Mouse (Mus musculus): ENCODE results near the gene Endov. TPM values are rescaled to one million over a fixed set of nuclear protein-coding genes. Genes with fewer than 3 reads are reported as not detected.
A peak's percentile ranks its signal among the peaks of the same experiment; 100 is the strongest.

The Endov gene
- total and polyA plus RNA-seq, 2 experiments from 2014 or later: 16.9 to 42.8 TPM

GRCm38 (mm10) chr11:119523392-119523791, 32.2 kb downstream of the Endov start:
- no peak for DNase-seq
- no peaks in the 10 kb centered on the region for H3K9me3 ChIP-seq (ENCODE audit: low read length)
- H3K27me3 ChIP-seq (ENCODE audit: insufficient read depth, low read length): no peaks in the 10 kb centered on the region
- no peak overlapping the region for H3K4me2 ChIP-seq (ENCODE audit: low read depth)
- TF ChIP-seq CTCF (IDR thresholded peaks at IDR 0.05; ENCODE audit: low read depth): no peak
- no peak overlapping the region for H3K27ac ChIP-seq (ENCODE audit: low read depth, low read length)
- no peak overlapping the region for H3K4me3 ChIP-seq (ENCODE audit: low read depth, low read length)
- H3K4me1 ChIP-seq (ENCODE audit: insufficient read depth): peaks cover 5% of the 10 kb centered on the region; the same call in 1 of the 2 replicates
- H3K36me3 ChIP-seq (ENCODE audit: insufficient read depth): no peaks in the 10 kb centered on the region
- ATAC-seq: no peak
- no peak overlapping the region for H3K9ac ChIP-seq
- 77% methylated on average over 3 of the region's 3 CpGs for WGBS

GRCm38 (mm10) chr11:119524545-119524949, 33.4 kb downstream of the Endov start:
- WGBS: under 1% methylated on average over 32 of the region's 33 CpGs
- H3K27ac ChIP-seq (ENCODE audit: low read depth, low read length): no peak overlapping the region

GRCm38 (mm10) chr11:119526068-119526966, 35.2 kb downstream of the Endov start:
- no peaks in the 10 kb centered on the region for H3K9me3 ChIP-seq (ENCODE audit: low read length)
- H3K27ac ChIP-seq (ENCODE audit: low read depth, low read length): no peak overlapping the region
- H3K9ac ChIP-seq: no peak overlapping the region
- H3K36me3 ChIP-seq (ENCODE audit: insufficient read depth): no peaks in the 10 kb centered on the region
- ATAC-seq: no peak
- no peak for TF ChIP-seq CTCF (IDR thresholded peaks at IDR 0.05; ENCODE audit: low read depth)
- no peaks in the 10 kb centered on the region for H3K27me3 ChIP-seq (ENCODE audit: insufficient read depth, low read length)
- no peak overlapping the region for H3K4me2 ChIP-seq (ENCODE audit: low read depth)
- no peak for DNase-seq
- peaks cover 14% of the 10 kb centered on the region; the same call in 1 of the 2 replicates for H3K4me1 ChIP-seq (ENCODE audit: insufficient read depth)
- WGBS: 81% methylated on average over 14 of the region's 14 CpGs
- no peak overlapping the region for H3K4me3 ChIP-seq (ENCODE audit: low read depth, low read length)

More at GRCm38 (mm10) chr11:119524545-119524949, 33.4 kb downstream of the Endov start:
- peak; percentile 93 for DNase-seq
- Histone ChIP-seq H3K9me3 (ENCODE audit: low read length) (no peaks in the 10 kb centered on the region), H3K4me2 (ENCODE audit: low read depth) (peak overlapping the region; percentile 54), H3K9ac (peak overlapping the region; percentile 37; the same call in 1 of the 2 replicates), H3K4me3 (ENCODE audit: low read depth, low read length) (peak overlapping the region; percentile 17; the same call in 1 of the 2 replicates), H3K4me1 (ENCODE audit: insufficient read depth) (peaks cover 14% of the 10 kb centered on the region; the same call in 1 of the 2 replicates), H3K27me3 (ENCODE audit: insufficient read depth, low read length) (no peaks in the 10 kb centered on the region), H3K36me3 (ENCODE audit: insufficient read depth) (no peaks in the 10 kb centered on the region)
- ATAC-seq: peak; percentile 96
- no peak for TF ChIP-seq CTCF (IDR thresholded peaks at IDR 0.05; ENCODE audit: low read depth)

GRCm38 (mm10) chr11:119528930-119529329, 37.8 kb downstream of the Endov start:
- TF ChIP-seq CTCF (IDR thresholded peaks at IDR 0.05; ENCODE audit: low read depth): no peak
- 34% methylated on average over 11 of the region's 11 CpGs for WGBS
- no peaks in the 10 kb centered on the region for H3K27me3 ChIP-seq (ENCODE audit: insufficient read depth, low read length)
- DNase-seq (peak; percentile 72), ATAC-seq (0 out of 2 replicates have a peak, but pooled peaks have one; percentile 17)
- no peaks in the 10 kb centered on the region for H3K36me3 ChIP-seq (ENCODE audit: insufficient read depth)
- H3K9ac ChIP-seq: 0 out of 2 replicates have a peak overlapping the region, but pooled peaks have one; percentile 28
- no peaks in the 10 kb centered on the region for H3K9me3 ChIP-seq (ENCODE audit: low read length)
- H3K4me3 ChIP-seq (ENCODE audit: low read depth, low read length): no peak overlapping the region
- H3K4me1 ChIP-seq (ENCODE audit: insufficient read depth): peaks cover 14% of the 10 kb centered on the region; the same call in 1 of the 2 replicates
- no peak overlapping the region for H3K4me2 ChIP-seq (ENCODE audit: low read depth)
- peak overlapping the region; percentile 81 for H3K27ac ChIP-seq (ENCODE audit: low read depth, low read length)

- TF ChIP-seq CTCF (IDR thresholded peaks at IDR 0.05; ENCODE audit: low read depth): no peak
- DNase-seq (peak; percentile 67), ATAC-seq (peak; percentile 70)
- H3K9ac ChIP-seq: 0 out of 2 replicates have a peak overlapping the region, but pooled peaks have one; percentile 3
- H3K4me3 ChIP-seq (ENCODE audit: low read depth, low read length): no peak overlapping the region
- no peaks in the 10 kb centered on the region for H3K36me3 ChIP-seq (ENCODE audit: insufficient read depth)
- H3K4me2 ChIP-seq (ENCODE audit: low read depth): no peak overlapping the region
- H3K27me3 ChIP-seq (ENCODE audit: insufficient read depth, low read length): no peaks in the 10 kb centered on the region
- H3K27ac ChIP-seq (ENCODE audit: low read depth, low read length): no peak overlapping the region
- H3K9me3 ChIP-seq (ENCODE audit: low read length): no peaks in the 10 kb centered on the region
- H3K4me1 ChIP-seq (ENCODE audit: insufficient read depth): peaks cover 10% of the 10 kb centered on the region; the same call in 1 of the 2 replicates
- 27% methylated on average over 8 of the region's 8 CpGs for WGBS
Measured at GRCm38 (mm10) chr11:119532460-119532859, 41.3 kb downstream of the Endov start.

GRCm38 (mm10) chr11:119533745-119534144, 42.6 kb downstream of the Endov start:
- 72% methylated on average over 7 of the region's 7 CpGs for WGBS

GRCm38 (mm10) chr11:119539944-119540343, 48.8 kb downstream of the Endov start:
- Histone ChIP-seq H3K36me3 (ENCODE audit: insufficient read depth) (no peaks in the 10 kb centered on the region), H3K4me2 (ENCODE audit: low read depth) (no peak overlapping the region), H3K9me3 (ENCODE audit: low read length) (no peaks in the 10 kb centered on the region), H3K4me3 (ENCODE audit: low read depth, low read length) (no peak overlapping the region), H3K9ac (no peak overlapping the region), H3K27me3 (ENCODE audit: insufficient read depth, low read length) (no peaks in the 10 kb centered on the region), H3K4me1 (ENCODE audit: insufficient read depth) (peaks cover 5% of the 10 kb centered on the region; the same call in 1 of the 2 replicates), H3K27ac (ENCODE audit: low read depth, low read length) (no peak overlapping the region)
- WGBS: 23% methylated on average over 14 of the region's 14 CpGs
- ATAC-seq: 0 out of 2 replicates have a peak, but pooled peaks have one; percentile 16
- no peak for TF ChIP-seq CTCF (IDR thresholded peaks at IDR 0.05; ENCODE audit: low read depth)
- no peak for DNase-seq

More at GRCm38 (mm10) chr11:119533745-119534144, 42.6 kb downstream of the Endov start:
- TF ChIP-seq CTCF (IDR thresholded peaks at IDR 0.05; ENCODE audit: low read depth): no peak
- ATAC-seq (no peak), DNase-seq (no peak)
- Histone ChIP-seq H3K4me2 (ENCODE audit: low read depth) (no peak overlapping the region), H3K4me3 (ENCODE audit: low read depth, low read length) (no peak overlapping the region), H3K27me3 (ENCODE audit: insufficient read depth, low read length) (no peaks in the 10 kb centered on the region), H3K9me3 (ENCODE audit: low read length) (no peaks in the 10 kb centered on the region), H3K36me3 (ENCODE audit: insufficient read depth) (no peaks in the 10 kb centered on the region), H3K27ac (ENCODE audit: low read depth, low read length) (no peak overlapping the region), H3K4me1 (ENCODE audit: insufficient read depth) (peaks cover 5% of the 10 kb centered on the region), H3K9ac (no peak overlapping the region)

Measured in forebrain, postnatal 0 days (tissue).